Mouse (Mus musculus) brain, adult 2 months (tissue): Measurements from ENCODE around the gene Rheb.
A peak's percentile ranks its signal among the peaks of the same experiment; 100 is the strongest.
"Not testable (repeated sequence)": the region's sequence is repeated elsewhere in the genome, so short reads cannot be mapped to it uniquely, and the experiment has no call there.

Experiments used
- DNase-seq: peaks from one replicate; pipeline ENCODE4 v3.0.0; 2011; ENCODE audit warnings: low read depth, low spot score

The Rheb gene

GRCm38 (mm10) chr5:24842274-24843102 lies at the start of gene Rheb:
Gene Rheb, minus strand, starts transcription at chr5:24842624.
- peak; percentile 100 for DNase-seq

GRCm38 (mm10) chr5:24889860-24890259 lies 47.4 kb upstream of the Rheb start:
- peak; percentile 45 for DNase-seq

DNA sequence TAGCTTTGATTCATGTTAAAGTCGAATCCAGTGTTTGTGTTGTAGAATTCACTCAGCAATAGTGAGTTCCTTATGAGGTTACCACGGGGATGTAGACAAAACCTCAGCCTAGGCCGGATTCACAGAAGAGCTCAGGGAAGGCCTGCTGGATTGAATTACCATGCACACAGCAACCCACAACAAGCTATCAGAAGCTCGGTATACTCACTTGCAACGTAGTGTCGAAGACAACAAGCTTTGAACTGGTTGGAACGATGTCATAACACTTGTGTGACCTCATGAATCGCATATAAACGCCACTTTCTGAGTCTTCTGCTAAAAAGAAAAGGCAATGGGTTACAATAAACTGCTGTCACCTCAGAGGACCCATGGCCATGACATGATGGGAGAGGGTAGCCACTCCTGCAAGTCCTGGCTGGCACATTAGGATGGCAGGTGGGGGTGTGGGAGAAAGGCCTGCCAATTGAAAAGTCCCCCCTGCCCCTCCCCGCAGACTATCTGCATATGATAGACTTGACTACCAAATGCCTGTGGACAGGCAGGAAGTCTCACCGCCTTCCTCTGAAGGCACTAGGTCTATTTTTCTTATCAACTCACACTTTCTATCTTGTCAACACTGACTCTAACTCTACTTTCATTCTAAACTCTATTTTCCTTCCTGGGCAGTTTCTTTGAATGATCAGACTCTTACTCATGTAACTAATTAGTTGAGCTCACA lies 46.6 kb upstream of the Rheb start:
- DNase-seq: no peak

- no peak for DNase-seq
Observed at GRCm38 (mm10) chr5:24887271-24887670, 44.8 kb upstream of the Rheb start.

- no peak for DNase-seq
Observed at GRCm38 (mm10) chr5:24878713-24879112, 36.3 kb upstream of the Rheb start.

DNA sequence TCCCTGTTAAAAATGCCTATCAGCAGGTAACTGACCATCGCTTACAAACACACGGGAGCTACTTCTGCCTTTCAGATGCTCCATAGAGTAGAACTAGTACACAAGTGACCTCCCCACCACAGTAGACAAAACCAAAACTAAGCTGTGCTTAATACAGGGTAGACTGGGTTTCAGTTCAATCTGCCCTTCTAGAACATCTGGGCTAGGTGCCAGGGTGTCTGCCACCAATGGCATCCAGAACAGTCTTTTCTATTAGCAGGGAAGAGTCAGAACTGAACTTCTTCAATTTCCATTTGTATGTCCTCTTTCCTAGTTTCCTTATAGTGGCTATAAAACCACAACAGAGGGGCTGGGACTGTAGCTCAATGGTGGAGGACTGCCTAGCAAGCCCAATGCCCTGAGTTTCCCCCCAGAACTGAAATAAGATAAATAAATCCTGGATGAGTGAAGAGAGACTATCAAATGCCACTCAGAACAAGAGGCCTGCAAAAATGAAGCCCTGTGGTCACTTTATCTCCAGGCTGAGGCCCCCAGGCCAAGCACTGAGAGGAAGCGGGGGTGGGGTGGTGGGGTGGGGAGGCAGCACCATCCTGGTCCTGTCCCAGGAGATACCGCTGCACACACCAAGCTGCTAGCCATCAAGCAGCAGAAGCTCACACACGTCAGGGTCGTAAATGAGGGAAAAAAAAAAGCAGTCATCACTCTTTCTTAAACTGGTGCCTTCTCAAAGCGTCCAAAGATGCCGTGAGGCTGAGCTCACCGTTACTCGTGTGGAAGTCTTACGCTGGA lies 35.6 kb upstream of the Rheb start:
- no peak for DNase-seq

- no peak for DNase-seq
Observed at GRCm38 (mm10) chr5:24876653-24877052, 34.2 kb upstream of the Rheb start.

DNA sequence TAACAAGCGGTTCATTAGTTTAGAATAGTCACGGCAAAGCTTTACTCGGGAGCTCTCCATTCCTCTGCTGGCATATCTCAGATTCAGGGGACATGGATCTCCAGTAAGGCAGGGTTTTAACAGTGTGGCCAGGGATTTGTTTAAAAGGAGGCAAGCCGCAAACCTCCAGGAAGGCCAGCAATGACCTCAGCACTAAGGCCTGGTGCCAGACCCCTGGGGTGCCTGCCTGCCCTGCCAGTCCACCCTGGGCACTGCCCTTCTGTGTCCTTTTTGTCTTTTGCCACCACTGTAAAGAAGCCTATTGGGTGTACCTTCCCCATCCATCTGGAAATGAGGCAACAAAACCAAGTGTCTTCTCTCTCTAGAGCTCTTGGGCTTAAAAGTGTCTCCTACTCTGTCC lies 31.7 kb upstream of the Rheb start:
- peak; percentile 91 for DNase-seq

- DNase-seq: no peak
Observed at GRCm38 (mm10) chr5:24873221-24873620, 30.8 kb upstream of the Rheb start.

- peak; percentile 89 for DNase-seq
Observed at GRCm38 (mm10) chr5:24871276-24871675, 28.9 kb upstream of the Rheb start.

GRCm38 (mm10) chr5:24869796-24870289 lies 27.4 kb upstream of the Rheb start:
- peak; percentile 51 for DNase-seq

GRCm38 (mm10) chr5:24863804-24864203 lies 21.4 kb upstream of the Rheb start:
- DNase-seq: no peak

GRCm38 (mm10) chr5:24861449-24861930 lies 19.1 kb upstream of the Rheb start:
- no peak for DNase-seq

GRCm38 (mm10) chr5:24860635-24861448 lies 18.4 kb upstream of the Rheb start:
- DNase-seq: peak; percentile 98

- no peak for DNase-seq
Observed at GRCm38 (mm10) chr5:24859771-24860540, 17.5 kb upstream of the Rheb start.

DNA sequence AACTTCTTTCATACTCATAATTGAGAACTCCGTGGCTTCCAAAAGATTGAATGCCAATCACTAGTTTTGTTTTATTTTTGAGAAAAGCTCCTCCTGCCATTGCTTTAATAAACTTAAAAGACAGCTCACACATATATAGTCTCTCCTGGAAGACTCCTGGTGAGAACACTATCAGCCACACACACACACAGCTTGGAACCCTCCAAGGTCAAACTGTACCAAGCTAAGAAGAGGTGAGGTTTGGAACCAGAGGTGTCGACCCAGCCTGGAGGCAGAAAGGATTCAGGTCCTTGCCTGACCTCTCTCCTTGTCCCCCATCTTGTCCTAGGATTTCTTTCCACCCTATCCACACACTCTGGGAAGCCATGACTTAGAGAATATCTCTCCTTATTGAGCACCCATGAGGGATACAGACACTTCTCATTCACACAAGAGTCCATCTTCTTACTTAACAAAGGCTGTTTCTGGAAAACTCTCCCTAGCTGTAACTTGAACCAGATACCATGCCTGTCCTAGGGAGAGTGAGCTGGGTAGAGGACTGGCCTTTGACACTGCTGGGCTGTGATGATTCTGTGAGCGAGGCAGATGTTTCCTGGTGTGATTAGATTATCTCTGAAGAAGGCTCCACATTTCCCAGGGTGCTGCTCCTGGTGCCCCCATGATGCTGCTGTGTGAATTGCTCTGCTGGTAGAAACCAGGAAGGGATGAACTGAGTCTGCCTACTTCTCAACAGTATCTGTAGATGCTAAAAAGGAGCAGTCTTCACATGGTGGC lies 12.6 kb upstream of the Rheb start:
- DNase-seq: no peak

- DNase-seq: no peak
Observed at GRCm38 (mm10) chr5:24854256-24854655, 11.8 kb upstream of the Rheb start.

GRCm38 (mm10) chr5:24848261-24848660 lies 5.8 kb upstream of the Rheb start:
- not testable (repeated sequence) for DNase-seq

DNA sequence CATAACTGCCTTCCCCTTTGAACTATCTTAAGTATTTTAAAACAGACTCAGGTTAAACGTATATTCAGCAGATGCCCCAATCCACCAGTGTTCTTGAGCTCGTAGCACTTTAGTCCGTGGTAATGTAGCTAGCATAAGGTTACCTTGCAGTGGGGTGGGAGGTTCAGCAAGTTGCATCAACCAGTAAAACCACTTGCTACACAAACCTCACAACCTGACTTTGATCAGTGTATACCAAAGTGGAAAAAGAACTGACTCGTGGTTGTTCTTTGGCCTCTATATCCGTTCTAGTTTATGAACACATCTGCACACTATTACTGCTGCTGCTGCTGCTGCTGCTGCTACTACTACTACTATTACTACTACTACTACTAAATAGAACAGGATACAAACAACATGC lies 1.4 kb upstream of the Rheb start:
- no peak for DNase-seq
